Mouse (Mus musculus) left cerebral cortex, adult 11 months (tissue): ENCODE measurements at regions not wholly inside any gene's neighbourhood (a gene's known extent, or its start where the extent isn't known, plus 50 kb on each side); places are given as distances from the start of the nearest gene placed in this dataset.

Source experiments
- DNase-seq: peaks from one replicate; pipeline ENCODE4 v3.0.0; 2022; ENCODE audit warnings: low spot score

- no peak for DNase-seq
Observed at GRCm38 (mm10) chr4:16820371-16820770, 2784.9 kb upstream of the Gm12353 start.

GRCm38 (mm10) chr4:16831598-16831997 lies 2773.7 kb upstream of the Gm12353 start:
- DNase-seq = no peak

- DNase-seq = peak; percentile 29
Observed at GRCm38 (mm10) chr4:16848096-16848495, 2757.2 kb upstream of the Gm12353 start.

DNA sequence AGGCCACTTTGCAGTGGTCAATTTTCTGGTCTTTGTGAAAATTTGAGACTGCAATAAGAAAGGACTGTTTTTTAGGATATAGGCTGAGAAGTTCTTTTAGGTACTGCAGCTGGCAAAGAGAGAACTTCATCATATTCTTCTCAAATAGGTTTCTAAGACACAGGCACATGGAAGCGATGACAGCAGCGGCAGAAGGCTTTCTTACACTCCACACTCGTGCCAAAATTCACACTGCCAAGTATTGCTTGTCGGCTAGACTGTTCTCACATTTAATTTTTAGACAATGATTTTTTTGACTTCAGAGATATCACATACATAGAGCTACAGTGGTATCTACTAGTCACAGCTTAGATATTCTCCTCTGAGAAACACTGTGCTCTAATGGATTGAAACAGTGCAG lies 2752.6 kb upstream of the Gm12353 start:
- peak; percentile 42 for DNase-seq
